Comparison of ENCODE assay signal across 9 mouse cellular contexts in genomic region chr11:100814498-100814897, GRCm38 (mm10). TPM values are rescaled to one million over a fixed set of nuclear protein-coding genes. Genes with fewer than 3 reads are reported as not detected.
DNase-seq lines count a peak whose midpoint lies in the region; ATAC-seq and TF ChIP-seq lines count a peak whose summit lies in the region.
"Had no signal": no experiment of that assay in that cellular context is flagged by ENCODE, and none has a peak within 500 bp of the region (broad histone marks: within the 10 kb centered on the region; RNA-seq: fewer than 3 reads in every experiment).

No protein-coding gene starts in this region.

- no peak overlapping the region for H3K27ac ChIP-seq in lung, embryonic 14.5 days (ENCODE audit: low read depth)

- peak overlapping the region; percentile 34; the same call in 1 of the 2 replicates for H3K4me2 ChIP-seq in lung, embryonic 14.5 days

- H3K9me3 ChIP-seq in lung, embryonic 14.5 days (ENCODE audit: low read depth, low read length): no peaks in the 10 kb centered on the region

- ATAC-seq in lung, embryonic 14.5 days (ENCODE audit: insufficient read depth): no peak

- peaks cover 12% of the 10 kb centered on the region for H3K4me1 ChIP-seq in lung, embryonic 14.5 days (ENCODE audit: insufficient read depth)

- no peak overlapping the region for H3K9ac ChIP-seq in lung, embryonic 14.5 days

- no peaks in the 10 kb centered on the region for H3K27me3 ChIP-seq in lung, embryonic 14.5 days (ENCODE audit: insufficient read depth, low read length)

- no peak for TF ChIP-seq CTCF in lung, embryonic 14.5 days (IDR thresholded peaks at IDR 0.05; ENCODE audit: low read depth)

- H3K4me3 ChIP-seq in lung, embryonic 14.5 days (ENCODE audit: low read depth, low read length): no peak overlapping the region

- no peaks in the 10 kb centered on the region for H3K36me3 ChIP-seq in lung, embryonic 14.5 days (ENCODE audit: insufficient read depth)

- WGBS in lung, embryonic 14.5 days: 33% methylated on average over 13 of the region's 13 CpGs

- DNase-seq in embryo, embryonic 11 days: peak; percentile 51
- no peak for DNase-seq in embryo, embryonic 10 days (ENCODE audit: low spot score)
- peak; percentile 81 for DNase-seq in gastrocnemius, postnatal 10 days
- DNase-seq in kidney, adult 11 months: peak; percentile 83
- peak; percentile 66 for DNase-seq in lung, embryonic 14.5 days
- DNase-seq in spleen, postnatal 36 days (ENCODE audit: low spot score in 2 of 2): peak; percentile 85 to 88
- DNase-seq in left cerebral cortex, adult 18-20 months (ENCODE audit: low spot score in 2 of 2): no peak
- DNase-seq in MN1 (ENCODE audit: low spot score): no peak

RNA-seq across cellular contexts. Expression of gene Stat5b, which starts 36.0 kb away (rescaled TPM):
- 100 to 1,000 TPM; 107 to 114 TPM for total RNA-seq in gastrocnemius, postnatal 10 days (2021)
- polyA plus RNA-seq in lung, embryonic 14.5 days (2014; fragmentation: Nextera tagmentation; extraction: Ambion mirVana): 26.6 and 27.9 TPM in 2 replicates
- total RNA-seq in left cerebral cortex, adult 18-20 months (2021): 10 to 100 TPM; 26.8 to 28.0 TPM

RNA-seq across cellular contexts. Expression of gene Ghdc, which starts 43.7 kb away (rescaled TPM):
- total RNA-seq in gastrocnemius, postnatal 10 days (2021): 1 to 10 TPM; 7.7 to 8.4 TPM
- polyA plus RNA-seq in lung, embryonic 14.5 days (2014; fragmentation: Nextera tagmentation; extraction: Ambion mirVana): 2.3 and 2.9 TPM in 2 replicates
- 1 to 10 TPM; 7.0 to 8.6 TPM for total RNA-seq in left cerebral cortex, adult 18-20 months (2021)

RNA-seq across cellular contexts. Expression of gene Stat5a, which starts 44.7 kb away (rescaled TPM):
- 10 to 100 TPM; 29.6 to 32.7 TPM for total RNA-seq in gastrocnemius, postnatal 10 days (2021)
- 5.4 and 5.8 TPM in 2 replicates for polyA plus RNA-seq in lung, embryonic 14.5 days (2014; fragmentation: Nextera tagmentation; extraction: Ambion mirVana)
- total RNA-seq in left cerebral cortex, adult 18-20 months (2021): 1 to 10 TPM; 1.8 to 2.5 TPM

RNA-seq across cellular contexts. Expression of gene Hcrt, which starts 51.8 kb away (rescaled TPM):
- total RNA-seq in gastrocnemius, postnatal 10 days (2021): not detected
- not detected in 2 replicates for polyA plus RNA-seq in lung, embryonic 14.5 days (2014; fragmentation: Nextera tagmentation; extraction: Ambion mirVana)
- not detected for total RNA-seq in left cerebral cortex, adult 18-20 months (2021)
- polyA plus RNA-seq: large intestine, adult 2 months had no signal

RNA-seq across cellular contexts. Expression of gene Kcnh4, which starts 54.8 kb away (rescaled TPM):
- total RNA-seq in gastrocnemius, postnatal 10 days (2021): not detected
- polyA plus RNA-seq in lung, embryonic 14.5 days (2014; fragmentation: Nextera tagmentation; extraction: Ambion mirVana): not detected in 2 replicates
- 10 to 100 TPM; 12.9 to 15.9 TPM for total RNA-seq in left cerebral cortex, adult 18-20 months (2021)

Comparison
In these comparisons a context has a peak if more than half of its experiments do, and no peak if none do; other contexts are left out.
1. DNase-seq: peak in embryo, embryonic 11 days (single experiment), gastrocnemius, postnatal 10 days (single experiment), kidney, adult 11 months (single experiment), lung, embryonic 14.5 days (single experiment) and spleen, postnatal 36 days (2 of 2); none in embryo, embryonic 10 days (single experiment), left cerebral cortex, adult 18-20 months (0 of 2) and MN1 (single experiment).
2. RNA of gene Stat5a, which starts 44.7 kb away (total RNA-seq): 29.6 to 32.7 TPM in gastrocnemius, postnatal 10 days; 1.8 to 2.5 TPM in left cerebral cortex, adult 18-20 months; every median in the first group is over 4 times any median in the second.